Mouse (Mus musculus) hindlimb bud, embryonic 11.5 days (tissue): ENCODE measurements around the gene E030018B13Rik.

Experiments
- DNase-seq: peaks from one replicate; pipeline ENCODE4 v3.0.0-alpha.2; 2012; ENCODE audit warnings: low read depth, low spot score; ENCODE audit errors: extremely low spot score

E030018B13Rik gene

GRCm38 (mm10) chr7:63913724-63914692, 2.6 kb upstream of the E030018B13Rik start:
- DNase-seq = no peak

GRCm38 (mm10) chr7:63914891-63915290, 1.8 kb upstream of the E030018B13Rik start:
- no peak for DNase-seq

GRCm38 (mm10) chr7:63917693-63918092, 1.0 kb downstream of the E030018B13Rik start:
- no peak for DNase-seq

- DNase-seq = no peak
Observed at GRCm38 (mm10) chr7:63918771-63919768, 2.4 kb downstream of the E030018B13Rik start.

- DNase-seq = no peak
Observed at GRCm38 (mm10) chr7:63921909-63922562, 5.4 kb downstream of the E030018B13Rik start.

- DNase-seq = no peak
Observed at GRCm38 (mm10) chr7:63922571-63922970, 5.9 kb downstream of the E030018B13Rik start.

GRCm38 (mm10) chr7:63922975-63923374, 6.3 kb downstream of the E030018B13Rik start:
- no peak for DNase-seq

- DNase-seq = no peak
Observed at GRCm38 (mm10) chr7:63924151-63924550, 7.5 kb downstream of the E030018B13Rik start.

- no peak for DNase-seq
Observed at GRCm38 (mm10) chr7:63924747-63925412, 8.2 kb downstream of the E030018B13Rik start.

- DNase-seq = no peak
Observed at GRCm38 (mm10) chr7:63925413-63926360, 9.0 kb downstream of the E030018B13Rik start.

GRCm38 (mm10) chr7:63926492-63926891, 9.8 kb downstream of the E030018B13Rik start:
- no peak for DNase-seq

- no peak for DNase-seq
Observed at GRCm38 (mm10) chr7:63927121-63927520, 10.5 kb downstream of the E030018B13Rik start.

- no peak for DNase-seq
Observed at GRCm38 (mm10) chr7:63929080-63929479, 12.4 kb downstream of the E030018B13Rik start.

- no peak for DNase-seq
Observed at GRCm38 (mm10) chr7:63930132-63930531, 13.5 kb downstream of the E030018B13Rik start.

GRCm38 (mm10) chr7:63930766-63931165, 14.1 kb downstream of the E030018B13Rik start:
- DNase-seq = no peak

GRCm38 (mm10) chr7:63932461-63932860, 15.8 kb downstream of the E030018B13Rik start:
- no peak for DNase-seq

GRCm38 (mm10) chr7:63933905-63934304, 17.2 kb downstream of the E030018B13Rik start:
- DNase-seq = no peak

GRCm38 (mm10) chr7:63934530-63934929, 17.9 kb downstream of the E030018B13Rik start:
- DNase-seq = no peak

- DNase-seq = no peak
Observed at GRCm38 (mm10) chr7:63935809-63936187, 19.1 kb downstream of the E030018B13Rik start.
